Mouse (Mus musculus) thymus, postnatal 0 days (tissue): ENCODE data around the gene Mapk13. TPM values are rescaled to one million over a fixed set of nuclear protein-coding genes. Genes with fewer than 3 reads are reported as not detected.
"Not testable (repeated sequence)": the region's sequence is repeated elsewhere in the genome, so short reads cannot be mapped to it uniquely, and the experiment has no call there.

Source experiments
- DNase-seq: peaks from one replicate; pipeline ENCODE4 v3.0.0-alpha.2; 2015; ENCODE audit warnings: low spot score
- polyA plus RNA-seq: library from polyadenylated mRNA; unstranded; fragments of >200 nt; fragmentation: Nextera tagmentation; extraction: Ambion mirVana; gene quantifications from 2 replicates; pipeline ENCODE4 v1.2.1, GENCODE M21; 2015

Gene Mapk13
- polyA plus RNA-seq: 6.7 and 6.9 TPM in 2 replicates

DNA sequence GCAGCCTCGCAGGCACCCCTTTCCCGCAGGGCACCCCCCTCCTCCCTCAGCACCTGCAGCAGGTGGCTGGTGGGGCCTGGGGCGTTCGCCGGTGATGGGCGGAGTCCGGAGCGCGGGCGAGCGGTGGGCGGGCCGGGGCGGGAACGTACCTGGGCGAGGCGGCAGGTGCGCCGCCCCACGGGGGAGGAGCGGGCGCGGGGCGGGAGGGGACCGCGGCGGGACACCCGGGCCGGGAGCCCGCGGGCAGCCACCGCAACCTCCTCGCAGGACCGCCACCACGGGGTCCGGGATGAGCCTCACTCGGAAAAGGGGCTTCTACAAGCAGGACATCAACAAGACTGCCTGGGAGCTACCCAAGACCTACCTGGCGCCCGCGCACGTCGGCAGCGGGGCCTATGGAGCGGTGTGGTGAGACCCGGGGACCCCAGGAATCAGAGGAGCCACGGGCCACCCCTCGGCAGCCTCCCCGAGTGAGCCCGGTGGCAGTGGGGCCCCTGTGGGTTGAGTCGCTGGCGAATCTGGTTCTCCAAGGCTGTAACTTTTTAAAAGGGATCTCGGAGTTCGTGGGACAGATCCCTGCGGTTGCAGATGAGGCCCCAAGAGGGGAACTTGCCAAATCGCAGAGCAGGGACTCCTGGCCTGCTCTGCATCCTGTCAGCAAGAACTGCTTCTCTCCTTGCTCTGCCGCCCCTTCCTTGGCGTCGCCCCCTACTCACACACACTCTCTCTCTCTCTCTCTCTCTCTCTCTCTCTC is at the start of gene Mapk13:
Mapk13 (plus strand) TSS at position 177 of the 754 bp plus-strand sequence.
- peak; percentile 58 for DNase-seq

DNA sequence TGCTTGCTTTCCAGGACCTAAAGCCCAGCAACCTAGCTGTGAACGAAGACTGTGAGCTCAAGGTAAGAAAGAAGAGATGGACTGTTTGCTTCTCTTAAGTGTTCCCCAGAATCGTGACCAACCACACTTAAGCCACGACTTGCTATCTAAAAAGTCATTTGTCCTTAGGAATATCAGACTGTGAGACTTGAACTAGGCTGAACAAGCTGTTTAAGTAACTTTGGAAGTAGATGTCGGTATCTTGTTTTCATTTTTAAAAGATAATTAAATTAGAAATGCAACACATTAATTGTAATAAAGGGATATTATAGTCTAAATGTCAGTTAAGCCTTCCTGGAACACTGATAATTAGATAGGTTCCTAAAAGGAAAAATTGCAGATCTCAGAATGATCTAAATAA is 43.3 kb upstream of the Mapk13 start, which contains the start of gene AC170998.1:
AC170998.1 (plus strand) TSS at position 301 of the 400 bp plus-strand sequence.
- DNase-seq: no peak

DNA sequence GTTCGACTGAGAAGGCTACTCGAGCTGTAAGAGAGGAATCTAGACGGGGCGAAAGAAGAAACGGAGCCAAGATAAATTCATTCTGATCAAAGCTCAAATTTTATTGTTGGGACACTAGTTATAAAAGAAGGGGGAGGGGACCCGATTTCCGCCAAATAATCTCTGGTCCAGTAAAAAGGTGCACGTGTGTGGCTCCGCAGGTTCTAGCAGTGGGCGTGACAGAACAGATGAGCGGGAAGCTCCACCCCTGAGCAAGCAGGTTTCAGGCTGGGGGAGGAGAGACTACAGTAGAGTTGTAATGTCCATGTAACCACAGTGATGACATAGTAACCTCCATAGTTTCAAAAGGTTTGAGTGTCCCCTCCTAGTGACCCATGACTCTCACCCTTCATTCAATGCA is 41.6 kb upstream of the Mapk13 start:
- DNase-seq: not testable (repeated sequence)

DNA sequence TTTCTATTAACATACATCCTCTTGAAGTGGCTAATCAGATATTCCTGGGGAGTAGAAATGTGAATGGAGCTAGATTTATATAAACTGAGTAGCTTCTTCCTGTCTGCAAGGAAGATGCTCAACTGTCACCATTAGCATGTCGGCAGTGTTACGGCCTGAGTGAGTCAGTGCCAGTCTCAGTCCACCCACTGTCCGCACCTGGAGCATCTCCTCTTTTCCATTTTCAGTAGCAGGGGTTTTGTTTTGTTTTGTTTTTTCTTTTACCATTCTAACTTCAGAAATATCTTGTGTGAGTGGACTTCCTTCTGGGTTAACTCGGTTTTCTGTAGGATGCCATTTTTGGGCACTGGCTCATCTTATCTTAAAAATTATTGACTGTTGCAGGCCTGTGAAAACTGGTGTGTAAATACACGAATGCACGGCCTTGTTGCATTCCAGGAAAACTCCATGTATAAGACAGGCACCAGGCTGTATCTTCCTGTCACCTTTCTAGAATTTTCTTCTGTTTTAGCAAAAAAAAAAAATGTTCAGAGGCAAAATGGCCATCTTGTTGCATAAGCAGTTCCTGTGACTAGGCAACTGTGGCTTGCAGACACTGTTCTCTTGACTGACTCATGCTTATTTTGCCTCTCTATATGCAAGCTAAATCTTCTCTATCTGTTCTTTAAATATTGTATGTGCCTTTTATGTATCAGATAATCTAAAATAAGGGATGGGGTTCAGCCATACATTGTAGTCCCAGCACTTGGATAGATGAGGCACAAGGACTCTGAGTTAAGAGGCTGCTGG is 33.6 kb upstream of the Mapk13 start:
- DNase-seq: no peak

DNA sequence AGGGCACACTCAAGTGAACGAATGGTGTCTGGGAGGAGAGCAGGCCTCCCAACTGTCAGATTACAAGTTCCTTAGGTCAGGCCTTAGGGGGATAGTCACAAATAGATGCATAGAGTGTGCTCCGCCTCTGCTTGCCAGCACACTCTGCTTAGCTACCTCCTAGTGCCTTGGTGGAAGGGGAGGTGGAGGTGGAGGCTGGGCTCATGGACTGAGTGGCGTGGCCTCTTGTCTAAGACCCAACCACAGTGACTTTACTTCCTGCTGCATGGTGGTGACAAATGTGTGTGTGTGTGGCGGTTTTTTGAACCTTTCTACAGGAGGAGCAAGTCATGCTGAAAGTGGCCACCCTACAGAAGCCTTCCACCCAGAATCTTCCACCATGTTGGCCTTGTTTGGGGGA is 32.6 kb upstream of the Mapk13 start:
- peak; percentile 37 for DNase-seq

DNA sequence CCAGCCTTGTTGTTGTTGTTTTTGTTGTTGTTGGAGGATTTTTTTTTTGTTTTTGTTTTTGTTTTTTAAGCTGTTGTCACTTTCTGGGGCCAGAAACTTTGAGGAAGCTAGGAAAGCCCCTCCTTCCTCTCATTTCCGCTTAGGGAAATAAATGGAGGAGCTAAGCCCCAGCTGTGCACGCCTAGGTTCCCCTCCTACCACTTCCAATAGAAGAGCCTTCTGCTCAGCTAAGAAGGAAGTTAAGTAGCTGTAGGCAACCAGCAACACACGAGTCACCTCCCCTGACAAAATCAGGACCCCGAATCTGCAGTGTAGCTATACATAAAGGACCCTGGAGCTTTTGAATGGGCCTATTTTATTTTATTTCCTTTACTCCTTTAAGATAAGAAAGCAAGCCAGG is 31.1 kb upstream of the Mapk13 start:
- no peak for DNase-seq

DNA sequence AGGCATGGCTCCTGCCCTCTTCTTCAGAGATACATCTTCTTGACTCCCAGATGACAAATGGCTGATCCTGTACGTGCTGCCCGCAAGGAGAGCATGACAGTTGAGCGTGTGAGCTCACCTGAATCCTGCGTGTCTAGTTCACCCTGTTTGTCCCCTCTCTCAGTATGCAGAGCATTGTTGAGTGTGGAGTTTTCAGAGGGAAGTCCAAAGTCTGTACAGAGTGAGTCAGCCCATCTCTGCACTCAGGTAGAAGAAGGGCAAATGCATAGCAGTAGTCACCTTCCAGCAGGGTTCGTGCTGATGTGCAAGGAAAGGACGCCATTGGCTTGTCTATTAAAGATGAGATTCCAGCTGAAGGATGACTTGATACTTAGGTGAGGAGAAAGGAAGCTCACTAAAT is 29.9 kb upstream of the Mapk13 start:
- DNase-seq: no peak

DNA sequence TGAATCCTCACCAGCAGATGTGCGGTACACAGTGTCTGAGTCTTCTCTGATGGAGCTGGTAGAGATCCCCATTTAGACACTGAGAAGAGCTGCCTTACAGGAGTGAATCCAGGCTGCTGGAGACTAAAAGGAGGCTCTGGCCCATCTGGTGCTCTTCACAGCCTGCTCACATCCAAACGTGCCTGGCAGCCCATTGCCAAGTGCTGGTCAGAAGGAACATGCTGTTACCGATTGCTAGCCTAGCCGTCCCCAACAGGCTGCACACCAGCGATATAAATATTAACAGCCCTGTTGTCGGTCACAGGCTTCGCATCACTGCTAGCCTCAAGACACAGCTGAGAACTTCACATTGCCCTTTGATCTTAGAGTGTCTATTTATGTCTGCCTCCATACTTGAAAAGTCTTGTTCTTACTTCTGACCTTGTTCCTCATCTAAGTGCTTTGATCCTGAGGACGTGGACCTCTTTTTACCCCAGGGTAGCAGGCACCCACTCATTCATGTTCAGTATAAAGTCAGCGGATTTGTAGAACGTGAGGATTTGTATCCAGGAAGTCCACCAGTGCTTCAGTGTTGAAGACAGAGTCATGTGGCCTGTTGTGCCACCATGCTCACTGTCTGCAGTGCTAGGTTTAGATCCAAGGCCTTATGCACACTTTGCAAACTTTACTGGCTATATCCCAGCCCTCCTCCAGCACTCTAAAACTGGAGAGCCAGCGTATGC is 25.8 kb upstream of the Mapk13 start:
- no peak for DNase-seq

DNA sequence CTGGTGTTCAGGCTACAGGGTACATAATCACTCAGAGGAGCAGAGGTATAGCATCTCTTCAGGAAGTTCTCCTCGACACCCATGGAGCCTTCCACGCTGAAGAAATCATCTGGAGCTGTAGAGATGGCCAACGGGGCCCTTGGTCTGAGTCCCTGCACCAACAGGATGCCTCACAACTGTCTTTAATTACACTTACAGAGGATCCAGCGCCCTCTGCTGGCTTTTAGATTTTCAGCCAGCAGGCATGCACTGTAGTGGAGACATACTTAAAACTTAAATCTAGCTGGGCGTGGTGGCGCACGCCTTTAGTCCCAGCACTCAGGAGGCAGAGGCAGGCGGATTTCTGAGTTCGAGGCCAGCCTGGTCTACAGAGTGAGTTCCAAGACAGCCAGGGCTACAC is 25.2 kb upstream of the Mapk13 start:
- peak; percentile 4 for DNase-seq

DNA sequence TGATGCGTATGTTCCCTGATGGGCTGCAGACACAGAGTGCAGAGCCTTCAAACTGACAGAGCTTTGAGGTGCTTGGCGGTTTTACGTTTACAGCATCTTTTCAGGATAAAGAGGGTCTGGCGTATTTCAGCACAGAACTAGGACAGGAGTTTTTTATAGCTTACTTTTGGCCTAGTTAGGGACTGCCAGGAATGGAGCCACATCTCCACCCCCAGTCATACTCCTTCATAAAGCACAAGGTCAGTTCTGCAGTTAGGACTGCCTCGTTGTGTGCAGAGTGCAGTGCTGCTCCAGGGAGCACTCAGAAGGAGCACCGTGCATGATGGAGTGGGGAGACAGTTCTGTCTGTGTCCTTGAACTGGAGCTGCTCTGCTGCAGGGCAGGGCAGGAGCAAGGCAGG is 23.3 kb upstream of the Mapk13 start:
- no peak for DNase-seq

DNA sequence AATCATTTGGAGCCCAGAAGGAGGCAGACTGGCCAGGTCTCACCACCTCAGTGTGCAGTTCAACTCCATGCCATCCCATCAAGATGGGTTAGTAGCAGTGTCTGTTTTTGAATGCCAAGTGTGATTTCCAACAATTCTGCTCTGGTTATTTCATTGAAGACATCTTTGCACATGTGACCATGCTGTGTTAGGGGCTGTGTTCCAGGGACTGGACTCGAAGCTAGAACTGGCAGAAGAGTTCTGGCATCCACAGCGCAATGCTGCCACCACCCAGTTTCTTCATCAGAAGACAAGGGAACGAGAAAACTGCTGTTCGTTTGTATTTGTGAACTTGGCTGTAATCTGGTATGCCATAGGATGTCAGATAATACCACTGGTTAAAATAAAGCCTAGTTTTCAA is 21.1 kb upstream of the Mapk13 start:
- no peak for DNase-seq

DNA sequence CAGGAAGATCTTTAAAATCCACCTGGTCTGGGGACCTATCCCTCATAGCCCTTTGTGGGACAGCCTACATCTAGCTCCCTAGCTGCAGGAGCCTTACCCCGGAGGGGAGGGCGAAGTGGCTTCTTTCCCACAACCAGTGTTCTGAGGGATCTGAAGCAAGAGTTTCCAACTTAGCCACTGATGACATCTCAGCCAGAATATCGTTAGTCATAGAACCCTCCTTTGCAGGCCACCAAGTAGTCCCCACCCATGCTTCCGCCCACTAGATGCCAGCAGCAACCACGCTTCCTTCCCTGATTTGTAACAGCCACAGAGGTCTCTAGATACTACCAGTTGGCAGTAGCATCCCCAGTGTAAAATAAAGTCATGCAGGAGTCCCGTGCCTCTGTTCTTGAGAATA is 18.5 kb upstream of the Mapk13 start:
- peak; percentile 25 for DNase-seq

DNA sequence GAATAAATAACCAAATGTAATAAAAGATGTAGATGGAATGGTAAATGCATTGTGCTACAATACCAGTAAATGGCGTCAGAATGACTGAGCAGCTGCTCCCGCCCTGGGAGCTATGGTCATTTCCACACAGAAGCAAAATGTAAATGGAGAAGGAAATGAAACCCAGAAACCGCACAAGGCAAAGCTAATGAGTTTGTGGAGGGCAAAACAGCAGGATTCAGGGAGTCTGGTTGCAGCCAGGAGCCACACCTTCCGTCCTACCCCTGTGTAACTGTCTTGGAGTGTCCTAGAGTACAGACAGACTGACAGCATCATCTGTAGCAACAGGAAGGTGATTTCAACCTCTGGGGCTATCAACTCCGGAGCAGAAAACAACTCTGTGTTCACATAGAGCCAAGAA is 12.7 kb upstream of the Mapk13 start:
- no peak for DNase-seq

DNA sequence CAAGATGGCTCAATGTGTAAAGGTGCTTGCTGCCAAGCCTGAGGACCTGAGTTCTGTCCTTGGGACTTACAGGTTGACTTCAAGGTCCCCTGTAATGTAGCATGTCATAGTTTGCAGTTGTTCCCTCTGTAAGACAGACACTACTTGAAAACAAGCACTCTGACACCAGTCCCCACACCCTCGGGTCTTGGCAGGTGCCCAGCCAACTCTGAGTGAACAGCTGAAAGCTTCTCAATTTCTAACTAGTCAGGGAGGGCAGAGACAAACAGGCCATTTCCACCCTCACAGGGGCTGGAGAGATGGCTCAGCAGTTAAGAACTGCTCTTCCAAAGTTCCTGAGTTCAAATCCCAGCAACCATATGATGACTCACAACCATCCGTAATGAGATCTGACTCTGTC is 11.6 kb upstream of the Mapk13 start:
- DNase-seq: no peak

DNA sequence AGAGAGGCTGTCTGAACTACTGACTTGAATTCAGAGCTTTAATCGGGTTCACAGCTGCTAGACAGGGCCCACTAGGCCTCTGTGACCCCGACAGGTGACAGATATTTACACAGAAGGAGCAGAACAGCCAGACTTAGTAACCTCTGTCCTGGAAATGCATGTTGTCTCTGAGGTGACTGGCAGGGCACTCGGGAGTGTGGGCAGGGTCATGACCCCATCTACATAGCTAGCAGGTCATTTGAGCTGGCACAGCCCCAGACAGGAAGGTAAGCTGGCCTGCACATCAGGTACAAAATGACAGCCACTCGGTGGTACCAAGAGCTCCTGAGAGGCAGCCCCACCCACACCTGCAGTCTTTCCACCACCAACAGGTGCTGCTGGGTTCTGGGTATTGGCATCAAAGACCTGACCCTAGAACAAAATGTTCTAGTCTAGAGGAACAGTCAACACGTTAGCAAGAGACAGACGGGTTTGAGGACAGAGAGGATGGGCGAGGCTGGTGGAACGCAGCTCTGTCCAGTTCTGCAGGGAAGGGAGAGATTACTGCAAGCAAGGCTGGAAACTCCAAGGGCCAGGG is 8.3 kb upstream of the Mapk13 start:
- DNase-seq: no peak

DNA sequence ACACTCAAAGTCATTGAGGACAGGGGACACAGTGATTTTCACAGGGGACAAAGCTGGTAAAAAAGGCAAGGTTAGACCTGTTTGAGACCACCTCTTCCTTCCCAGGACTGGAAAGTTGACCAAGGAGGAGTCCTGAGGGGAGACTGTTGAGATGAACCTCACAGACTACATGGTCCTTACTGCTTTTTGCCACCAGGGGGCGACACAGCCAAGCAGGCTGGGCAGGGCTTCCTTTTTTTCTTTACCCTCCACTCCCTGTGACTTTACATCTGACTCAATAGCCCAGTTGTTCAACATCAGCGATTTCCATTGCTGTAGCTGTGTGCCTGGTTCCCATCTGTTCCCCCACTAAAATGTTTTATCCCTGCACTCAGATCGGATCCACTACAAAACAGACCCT is 7.2 kb upstream of the Mapk13 start:
- peak; percentile 69 for DNase-seq

DNA sequence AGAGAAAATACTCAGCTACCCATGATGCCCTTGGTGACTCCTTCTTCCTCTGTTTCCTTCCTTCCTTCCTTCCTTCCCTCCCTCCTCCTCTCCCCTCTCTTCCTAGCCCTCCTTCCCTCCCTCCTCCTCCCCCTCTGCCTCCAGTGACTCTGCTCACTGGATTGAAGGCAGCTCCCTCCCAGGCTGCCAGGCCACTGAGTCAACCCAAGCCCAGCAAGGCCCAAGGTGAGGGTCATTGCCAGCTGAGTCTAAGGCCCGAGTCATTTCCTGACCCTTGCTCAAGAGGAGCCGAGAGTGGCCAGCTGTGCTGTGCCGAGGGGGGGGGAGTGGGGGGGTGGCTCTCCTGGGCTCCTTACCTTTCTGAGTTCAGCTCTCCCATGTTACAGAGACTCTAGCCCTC is 2.9 kb upstream of the Mapk13 start:
- DNase-seq: no peak

DNA sequence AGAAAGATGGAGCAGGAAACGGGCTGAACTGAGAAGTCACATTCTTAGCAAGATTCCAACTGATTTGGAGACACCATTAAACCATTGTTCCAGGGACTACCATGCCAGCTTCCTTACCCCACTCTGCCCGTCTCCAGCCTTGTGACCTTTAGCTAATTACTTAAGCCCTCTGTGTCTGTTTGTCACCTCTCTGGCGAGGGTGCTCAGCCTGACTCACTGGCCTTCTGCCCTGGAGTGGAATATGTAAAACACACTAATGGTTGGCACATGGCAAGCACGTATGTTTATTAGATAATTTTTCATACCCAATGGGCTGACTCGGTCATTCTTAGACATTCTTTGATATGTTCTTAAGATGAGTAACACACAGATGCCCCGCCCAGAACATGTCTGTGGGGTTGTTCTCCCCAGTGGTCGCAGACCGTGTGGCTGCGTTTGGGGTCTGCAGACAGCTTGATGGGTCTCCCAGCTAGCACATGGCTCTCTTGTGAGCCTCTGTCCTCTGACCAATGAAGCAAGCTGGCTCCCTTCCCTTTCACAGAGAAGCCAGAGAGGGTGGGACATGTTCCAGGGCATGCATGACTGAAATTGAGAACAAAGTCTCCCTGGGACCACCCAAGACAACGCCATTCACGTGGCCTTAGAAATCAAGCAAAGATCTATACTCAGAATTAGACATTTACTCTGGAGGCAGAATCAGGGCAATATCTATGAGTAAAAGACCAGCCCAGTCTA is 2.1 kb upstream of the Mapk13 start:
- no peak for DNase-seq

DNA sequence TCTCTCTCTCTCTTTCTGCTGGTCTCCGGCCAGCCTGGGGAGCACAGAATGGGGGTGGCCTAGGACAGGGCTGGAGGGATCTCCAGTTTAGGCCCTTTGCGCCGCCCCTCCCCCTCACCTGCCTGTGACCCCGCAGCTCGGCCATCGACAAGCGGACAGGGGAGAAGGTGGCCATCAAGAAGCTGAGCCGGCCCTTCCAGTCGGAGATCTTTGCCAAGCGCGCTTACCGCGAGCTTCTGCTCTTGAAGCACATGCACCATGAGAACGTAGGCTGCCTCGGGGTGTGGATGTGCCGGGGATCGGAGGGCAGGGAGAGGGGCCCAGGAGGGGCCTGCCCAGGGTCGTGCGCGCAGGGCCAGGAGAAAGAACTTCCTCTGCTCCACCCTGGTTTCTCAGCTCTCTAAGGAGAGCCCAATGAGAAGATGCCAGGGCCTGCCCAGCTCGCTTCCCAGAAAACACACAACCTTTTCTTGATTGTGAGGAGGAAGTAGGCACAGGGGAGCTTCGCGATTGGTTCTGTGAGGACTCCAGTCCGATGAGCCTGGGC is 851 bp downstream of the Mapk13 start:
- no peak for DNase-seq

DNA sequence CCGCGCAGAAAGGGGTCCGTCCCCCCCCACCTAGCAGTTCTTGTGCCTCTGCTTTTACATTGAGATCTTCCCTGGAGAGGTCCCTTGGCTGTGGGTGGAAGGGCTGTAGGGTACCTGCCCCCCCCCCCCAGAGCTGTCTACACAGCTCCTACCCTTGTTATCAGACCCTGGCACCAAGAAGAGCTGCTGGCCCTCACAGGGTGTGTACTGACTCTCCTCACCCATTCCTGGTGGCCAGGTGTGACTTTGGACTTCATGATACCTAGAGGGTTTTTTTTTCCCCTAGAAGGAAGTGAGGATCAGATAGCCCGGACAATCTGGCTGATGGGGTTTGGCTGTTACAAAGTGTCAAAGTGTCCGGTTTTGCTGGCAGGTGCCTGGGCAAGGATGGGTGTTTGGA is 2.2 kb downstream of the Mapk13 start:
- no peak for DNase-seq

DNA sequence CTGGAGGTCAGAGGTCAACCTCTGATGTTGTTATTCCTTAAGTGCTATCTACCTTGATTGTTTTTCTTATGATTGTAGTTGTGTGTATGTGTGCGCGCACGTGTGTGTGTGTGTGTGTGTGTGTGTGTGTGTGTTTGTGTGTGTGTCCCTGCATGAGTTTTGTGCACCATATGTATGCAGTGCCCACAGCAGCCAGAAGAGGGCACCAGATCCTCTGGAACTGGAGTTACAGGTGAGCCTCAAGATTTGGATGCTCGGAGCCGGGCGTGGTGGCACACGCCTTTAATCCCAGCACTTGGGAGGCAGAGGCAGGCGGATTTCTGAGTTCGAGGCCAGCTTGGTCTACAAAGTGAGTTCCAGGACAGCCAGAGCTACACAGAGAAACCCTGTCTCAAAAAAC is 5.2 kb downstream of the Mapk13 start:
- DNase-seq: not testable (repeated sequence)
